ENCODE assay signal across 21 mouse cellular contexts in the genomic region with DNA sequence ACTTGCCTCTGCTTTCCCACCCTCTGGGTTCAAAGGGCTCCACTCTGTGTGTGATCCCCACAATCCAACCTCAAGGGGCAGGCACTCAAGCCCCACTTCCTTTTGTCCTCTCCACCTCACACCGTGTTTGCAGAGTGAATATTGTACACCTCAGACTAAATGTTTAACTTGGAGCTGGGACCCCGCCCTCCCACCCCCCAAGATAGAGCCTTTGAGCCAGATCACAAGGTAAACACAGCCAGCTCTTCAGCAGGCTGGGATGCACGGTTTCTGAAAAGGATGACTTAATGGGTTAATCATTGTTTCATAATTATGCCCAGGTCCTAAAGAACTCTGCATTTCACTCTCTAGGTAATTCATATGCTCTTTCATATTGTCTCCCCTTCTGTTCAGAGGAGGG. TPM values are rescaled to one million over a fixed set of nuclear protein-coding genes. Genes with fewer than 3 reads are reported as not detected.
DNase-seq lines count a peak whose midpoint lies in the region; ATAC-seq and TF ChIP-seq lines count a peak whose summit lies in the region.
"Had no signal": no experiment of that assay in that cellular context is flagged by ENCODE, and none has a peak within 500 bp of the region (broad histone marks: within the 10 kb centered on the region; RNA-seq: fewer than 3 reads in every experiment).

No protein-coding gene starts in this region.

- no peak for TF ChIP-seq POLR2A in small intestine, adult 2 months (IDR thresholded peaks at IDR 0.05; ENCODE audit: low read depth, low read length)

- H3K4me1 ChIP-seq in liver, embryonic 15.5 days (replicated peaks): peaks cover 12% of the 10 kb centered on the region
- peaks cover 26% of the 10 kb centered on the region for H3K4me1 ChIP-seq in liver, embryonic 12.5 days
- peaks cover 20% of the 10 kb centered on the region for H3K4me1 ChIP-seq in intestine, embryonic 16.5 days (ENCODE audit: control insufficient read depth, insufficient read depth, low read length)
- H3K4me1 ChIP-seq in kidney, embryonic 15.5 days: peaks cover 39% of the 10 kb centered on the region
- peaks cover 28% of the 10 kb centered on the region; the same call in 1 of the 2 replicates for H3K4me1 ChIP-seq in small intestine, adult 2 months (ENCODE audit: control insufficient read depth, insufficient read depth, insufficient read length, low read length)
- H3K4me1 ChIP-seq in forebrain, embryonic 16.5 days (replicated peaks; ENCODE audit: control insufficient read depth, insufficient read depth, low read length): peaks cover 16% of the 10 kb centered on the region

- no peak for ATAC-seq in liver, embryonic 15.5 days (ENCODE audit: insufficient read depth)
- ATAC-seq in liver, embryonic 12.5 days: no peak
- ATAC-seq in intestine, embryonic 16.5 days: peak; percentile 56
- ATAC-seq in kidney, embryonic 15.5 days (replicated peaks; ENCODE audit: low FRiP score): peak; percentile 23
- ATAC-seq in forebrain, embryonic 16.5 days: no peak
- ATAC-seq: activated CD4-positive, CD25-positive, alpha-beta regulatory T cell, adult 4 months; forebrain, embryonic 14.5 days; Patski had no signal

- no peak for DNase-seq in layer of hippocampus, adult 9-10 months (ENCODE audit: low spot score)
- DNase-seq in ovary, postnatal 10 days (ENCODE audit: low spot score): no peak
- DNase-seq: adrenal gland, postnatal 14 days; cerebellum, adult 11-12 months; heart, postnatal 36 days; layer of hippocampus, adult 9-11 months; lung, adult 18-20 months; midbrain, embryonic 14.5 days; right cerebral cortex, adult 18-20 months; spleen, adult 18-20 months had no signal

- 52% methylated on average over 3 of the region's 3 CpGs for WGBS in liver, embryonic 15.5 days (ENCODE audit: insufficient replicate concordance)
- 56% methylated on average over 3 of the region's 3 CpGs for WGBS in liver, embryonic 12.5 days (ENCODE audit: insufficient replicate concordance)
- WGBS in intestine, embryonic 16.5 days: 47% methylated on average over 3 of the region's 3 CpGs
- WGBS in kidney, embryonic 15.5 days: 43% methylated on average over 3 of the region's 3 CpGs
- WGBS in small intestine, adult 2 months: 29% methylated on average over 3 of the region's 3 CpGs
- 69% methylated on average over 3 of the region's 3 CpGs for WGBS in forebrain, embryonic 16.5 days

- no peak for TF ChIP-seq CTCF in small intestine, adult 2 months (IDR thresholded peaks at IDR 0.05; ENCODE audit: extremely low read depth, insufficient read length, insufficient replicate concordance, low read depth, low read length)

- H3K4me2 ChIP-seq in liver, embryonic 15.5 days: no peak overlapping the region; the same call in 1 of the 2 replicates
- no peak overlapping the region for H3K4me2 ChIP-seq in liver, embryonic 12.5 days
- H3K4me2 ChIP-seq in intestine, embryonic 16.5 days (ENCODE audit: low read depth, low read length): peak overlapping the region; percentile 42
- no peak overlapping the region for H3K4me2 ChIP-seq in kidney, embryonic 15.5 days
- H3K4me2 ChIP-seq in forebrain, embryonic 16.5 days (ENCODE audit: low read length): no peak overlapping the region
- H3K4me2 ChIP-seq: heart, embryonic 13.5 days had no signal

- H3K27me3 ChIP-seq in liver, embryonic 15.5 days: no peaks in the 10 kb centered on the region
- H3K27me3 ChIP-seq in liver, embryonic 12.5 days (replicated peaks): no peaks in the 10 kb centered on the region
- H3K27me3 ChIP-seq in intestine, embryonic 16.5 days (replicated peaks; ENCODE audit: control insufficient read depth, insufficient read depth, low read length): no peaks in the 10 kb centered on the region
- H3K27me3 ChIP-seq in kidney, embryonic 15.5 days: no peaks in the 10 kb centered on the region
- no peaks in the 10 kb centered on the region for H3K27me3 ChIP-seq in small intestine, adult 2 months (ENCODE audit: control insufficient read depth, insufficient read depth, low read length)
- 0 out of 2 replicates have a peak, but pooled peaks cover 3% of the 10 kb centered on the region for H3K27me3 ChIP-seq in forebrain, embryonic 16.5 days (replicated peaks; ENCODE audit: control insufficient read depth, insufficient read depth, low read length)
- H3K27me3 ChIP-seq: heart, embryonic 13.5 days; Patski had no signal

- no peaks in the 10 kb centered on the region for H3K36me3 ChIP-seq in liver, embryonic 15.5 days (replicated peaks)
- H3K36me3 ChIP-seq in liver, embryonic 12.5 days: 0 out of 2 replicates have a peak, but pooled peaks cover 7% of the 10 kb centered on the region
- H3K36me3 ChIP-seq in intestine, embryonic 16.5 days (ENCODE audit: control insufficient read depth, insufficient read depth, low read length): no peaks in the 10 kb centered on the region
- H3K36me3 ChIP-seq in kidney, embryonic 15.5 days: peaks cover 3% of the 10 kb centered on the region; the same call in 1 of the 2 replicates
- peaks cover 4% of the 10 kb centered on the region for H3K36me3 ChIP-seq in small intestine, adult 2 months (ENCODE audit: control insufficient read depth, insufficient read depth, low read length)
- H3K36me3 ChIP-seq in forebrain, embryonic 16.5 days (ENCODE audit: control insufficient read depth, insufficient read depth): no peaks in the 10 kb centered on the region

- no peak overlapping the region for H3K4me3 ChIP-seq in liver, embryonic 15.5 days (replicated peaks)
- no peak overlapping the region for H3K4me3 ChIP-seq in liver, embryonic 12.5 days
- H3K4me3 ChIP-seq in intestine, embryonic 16.5 days (ENCODE audit: low read length): peak overlapping the region; percentile 17
- no peak overlapping the region for H3K4me3 ChIP-seq in kidney, embryonic 15.5 days (replicated peaks)
- H3K4me3 ChIP-seq in small intestine, adult 2 months (ENCODE audit: low read depth, low read length): peak overlapping the region; percentile 47
- no peak overlapping the region for H3K4me3 ChIP-seq in forebrain, embryonic 16.5 days (replicated peaks; ENCODE audit: low read length)
- H3K4me3 ChIP-seq: erythroblast, embryonic 14.5 days; heart, embryonic 13.5 days had no signal

- peak overlapping the region; percentile 33; the same call in 1 of the 2 replicates for H3K27ac ChIP-seq in liver, embryonic 15.5 days (replicated peaks)
- no peak overlapping the region; the same call in 1 of the 2 replicates for H3K27ac ChIP-seq in liver, embryonic 12.5 days
- H3K27ac ChIP-seq in intestine, embryonic 16.5 days (ENCODE audit: low read length): peak overlapping the region; percentile 98
- peak overlapping the region; percentile 89 for H3K27ac ChIP-seq in kidney, embryonic 15.5 days
- peak overlapping the region; percentile 96 for H3K27ac ChIP-seq in small intestine, adult 2 months (ENCODE audit: insufficient read depth, low read depth, low read length)
- H3K27ac ChIP-seq in forebrain, embryonic 16.5 days (ENCODE audit: low read length): no peak overlapping the region
- H3K27ac ChIP-seq: heart, embryonic 13.5 days had no signal

- no peak overlapping the region for H3K9ac ChIP-seq in liver, embryonic 15.5 days
- H3K9ac ChIP-seq in liver, embryonic 12.5 days: no peak overlapping the region
- peak overlapping the region; percentile 41 for H3K9ac ChIP-seq in intestine, embryonic 16.5 days (ENCODE audit: low read depth, low read length)
- H3K9ac ChIP-seq in kidney, embryonic 15.5 days: no peak overlapping the region
- no peak overlapping the region for H3K9ac ChIP-seq in forebrain, embryonic 16.5 days (replicated peaks; ENCODE audit: low read depth, low read length)
- H3K9ac ChIP-seq: heart, embryonic 13.5 days had no signal

- no peaks in the 10 kb centered on the region for H3K9me3 ChIP-seq in liver, embryonic 15.5 days (replicated peaks)
- H3K9me3 ChIP-seq in liver, embryonic 12.5 days (replicated peaks): no peaks in the 10 kb centered on the region
- no peaks in the 10 kb centered on the region for H3K9me3 ChIP-seq in intestine, embryonic 16.5 days (ENCODE audit: control insufficient read depth, low read length)
- H3K9me3 ChIP-seq in kidney, embryonic 15.5 days (replicated peaks): no peaks in the 10 kb centered on the region
- no peaks in the 10 kb centered on the region for H3K9me3 ChIP-seq in forebrain, embryonic 16.5 days (ENCODE audit: control insufficient read depth, low read length)
- H3K9me3 ChIP-seq: heart, embryonic 13.5 days had no signal

RNA-seq across cellular contexts. Expression of a gene that starts 2.2 kb away (rescaled TPM):
- polyA plus RNA-seq in liver, embryonic 15.5 days (2015; fragmentation: Nextera tagmentation; extraction: Ambion mirVana): 11.7 and 13.1 TPM in 2 replicates
- polyA plus RNA-seq in liver, embryonic 12.5 days (2016; fragmentation: Nextera tagmentation; extraction: Ambion mirVana): 18.6 and 19.7 TPM in 2 replicates
- polyA plus RNA-seq in intestine, embryonic 16.5 days (2015; fragmentation: Nextera tagmentation; extraction: Ambion mirVana): 58.6 and 59.8 TPM in 2 replicates
- polyA plus RNA-seq in kidney, embryonic 15.5 days (2015; fragmentation: Nextera tagmentation; extraction: Ambion mirVana): 62.1 and 63.1 TPM in 2 replicates
- 69.5 and 115 TPM in 2 replicates for polyA plus RNA-seq in small intestine, adult 2 months (2012; rRNA removed)
- 19.0 and 20.9 TPM in 2 replicates for polyA plus RNA-seq in forebrain, embryonic 16.5 days (2015; fragmentation: Nextera tagmentation; extraction: Ambion mirVana)

Comparison
In these comparisons a context has a peak if more than half of its experiments do, and no peak if none do; other contexts are left out.
1. H3K27ac ChIP-seq: peak in liver, embryonic 15.5 days (single experiment), intestine, embryonic 16.5 days (single experiment), kidney, embryonic 15.5 days (single experiment) and small intestine, adult 2 months (single experiment); none in liver, embryonic 12.5 days (single experiment) and forebrain, embryonic 16.5 days (single experiment).
2. ATAC-seq: peak in intestine, embryonic 16.5 days (single experiment) and kidney, embryonic 15.5 days (single experiment); none in liver, embryonic 15.5 days (single experiment), liver, embryonic 12.5 days (single experiment) and forebrain, embryonic 16.5 days (single experiment).
3. H3K4me3 ChIP-seq: peak in intestine, embryonic 16.5 days (single experiment) and small intestine, adult 2 months (single experiment); none in liver, embryonic 15.5 days (single experiment), liver, embryonic 12.5 days (single experiment), kidney, embryonic 15.5 days (single experiment) and forebrain, embryonic 16.5 days (single experiment).